ENCODE assay signal across 13 mouse cellular contexts in the genomic region with DNA sequence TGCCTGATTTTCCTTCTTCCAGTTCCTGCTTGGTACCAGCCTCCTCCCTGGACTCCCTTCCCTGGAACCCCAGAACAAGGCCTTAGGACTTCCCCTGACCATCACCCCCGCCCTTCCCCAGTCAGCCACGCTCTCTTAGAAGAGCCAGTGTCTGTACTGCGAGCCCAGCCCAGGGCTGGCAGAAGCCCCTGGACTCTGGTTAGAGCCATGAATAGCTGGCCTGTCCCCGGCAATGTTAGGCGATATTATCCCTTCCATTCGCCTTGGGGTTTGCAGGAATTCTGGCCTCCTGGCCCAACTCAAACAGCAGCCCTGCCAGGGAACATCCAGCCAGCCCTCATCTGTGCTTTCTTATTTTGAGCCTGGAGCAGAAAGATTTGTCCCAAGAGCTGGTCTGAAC. TPM values are rescaled to one million over a fixed set of nuclear protein-coding genes. Genes with fewer than 3 reads are reported as not detected.
DNase-seq lines count a peak whose midpoint lies in the region; ATAC-seq and TF ChIP-seq lines count a peak whose summit lies in the region.
"Had no signal": no experiment of that assay in that cellular context is flagged by ENCODE, and none has a peak within 500 bp of the region (broad histone marks: within the 10 kb centered on the region; RNA-seq: fewer than 3 reads in every experiment).

No protein-coding gene starts in this region.

- no peak for TF ChIP-seq CTCF in liver, adult 2 months (IDR thresholded peaks at IDR 0.05; ENCODE audit: low read depth, low read length)

- no peaks in the 10 kb centered on the region for H3K9me3 ChIP-seq in liver, embryonic 11.5 days (ENCODE audit: control insufficient read depth, low read length)
- no peaks in the 10 kb centered on the region for H3K9me3 ChIP-seq in limb, embryonic 14.5 days (ENCODE audit: control insufficient read depth, low read length)
- no peaks in the 10 kb centered on the region for H3K9me3 ChIP-seq in midbrain, embryonic 16.5 days (replicated peaks; ENCODE audit: control insufficient read depth, low read length, poor library complexity, severe bottlenecking)
- no peaks in the 10 kb centered on the region for H3K9me3 ChIP-seq in forebrain, embryonic 11.5 days (ENCODE audit: control insufficient read depth, low read length)
- H3K9me3 ChIP-seq: midbrain, embryonic 12.5 days; neural tube, embryonic 12.5 days had no signal

- WGBS in liver, adult 2 months, result 45% methylated on average over 6 of the region's 6 CpGs
- 76% methylated on average over 6 of the region's 6 CpGs for WGBS in liver, embryonic 11.5 days
- WGBS in limb, embryonic 14.5 days, result 86% methylated on average over 6 of the region's 6 CpGs
- WGBS in midbrain, embryonic 16.5 days, result 87% methylated on average over 6 of the region's 6 CpGs
- 81% methylated on average over 6 of the region's 6 CpGs for WGBS in forebrain, embryonic 11.5 days

- no peaks in the 10 kb centered on the region for H3K79me2 ChIP-seq in liver, adult 2 months (ENCODE audit: control insufficient read depth, insufficient read depth, low read length)

- intact Hi-C loops in heart, postnatal 25 days (cut with DNase I), result no loop called here

- no peaks in the 10 kb centered on the region for H3K27me3 ChIP-seq in liver, adult 2 months (ENCODE audit: control insufficient read depth, insufficient read depth, low read length)
- H3K27me3 ChIP-seq in liver, embryonic 11.5 days (replicated peaks; ENCODE audit: control insufficient read depth, insufficient read depth, low read length), result no peaks in the 10 kb centered on the region
- H3K27me3 ChIP-seq in limb, embryonic 14.5 days (ENCODE audit: control insufficient read depth, insufficient read depth, low read length), result no peaks in the 10 kb centered on the region
- no peaks in the 10 kb centered on the region for H3K27me3 ChIP-seq in midbrain, embryonic 16.5 days (ENCODE audit: control insufficient read depth, insufficient read depth, low read depth, low read length)
- no peaks in the 10 kb centered on the region for H3K27me3 ChIP-seq in forebrain, embryonic 11.5 days (ENCODE audit: control insufficient read depth, insufficient read depth, low read length)
- H3K27me3 ChIP-seq: midbrain, embryonic 12.5 days; neural tube, embryonic 12.5 days had no signal

- peak; percentile 14 for DNase-seq in cerebellum, adult 9-10 months
- DNase-seq in cerebellum, postnatal 36 days, result no peak
- peak; percentile 27 for DNase-seq in liver, adult 2 months (ENCODE audit: extremely low read depth, low read depth, low spot score)
- no peak for DNase-seq in liver, embryonic 11.5 days (ENCODE audit: low spot score)
- peak; percentile 67 for DNase-seq in heart, postnatal 25 days (ENCODE audit: low spot score)
- no peak for DNase-seq in limb, embryonic 14.5 days (ENCODE audit: low spot score)
- no peak for DNase-seq in forebrain, embryonic 11.5 days (ENCODE audit: low spot score)
- DNase-seq: liver; lung, postnatal 10 days; thymus, postnatal 14 days had no signal

- peak overlapping the region; percentile 49 for H3K27ac ChIP-seq in liver, adult 2 months (replicated peaks; ENCODE audit: insufficient read depth, low read depth, low read length)
- H3K27ac ChIP-seq in liver, embryonic 11.5 days (ENCODE audit: low read depth, low read length), result no peak overlapping the region
- 0 out of 2 replicates have a peak overlapping the region, but pooled peaks have one; percentile 26 for H3K27ac ChIP-seq in limb, embryonic 14.5 days (replicated peaks; ENCODE audit: low read depth, low read length)
- H3K27ac ChIP-seq in midbrain, embryonic 16.5 days (ENCODE audit: low read length), result no peak overlapping the region
- no peak overlapping the region for H3K27ac ChIP-seq in forebrain, embryonic 11.5 days (ENCODE audit: low read depth, low read length)
- H3K27ac ChIP-seq: midbrain, embryonic 12.5 days; neural tube, embryonic 12.5 days had no signal

- peaks cover 52% of the 10 kb centered on the region for H3K4me1 ChIP-seq in liver, adult 2 months (ENCODE audit: control insufficient read depth, insufficient read depth, low read length)
- no peaks in the 10 kb centered on the region for H3K4me1 ChIP-seq in liver, embryonic 11.5 days (replicated peaks; ENCODE audit: control insufficient read depth, insufficient read depth, low read length)
- H3K4me1 ChIP-seq in limb, embryonic 14.5 days (ENCODE audit: control insufficient read depth, insufficient read depth, low read length), result no peaks in the 10 kb centered on the region
- no peaks in the 10 kb centered on the region for H3K4me1 ChIP-seq in midbrain, embryonic 16.5 days (ENCODE audit: control insufficient read depth, insufficient read depth, low read length)
- H3K4me1 ChIP-seq in forebrain, embryonic 11.5 days (replicated peaks; ENCODE audit: control insufficient read depth, insufficient read depth, low read length), result no peaks in the 10 kb centered on the region
- H3K4me1 ChIP-seq: midbrain, embryonic 12.5 days had no signal

- no peak overlapping the region for H3K4me2 ChIP-seq in liver, embryonic 11.5 days
- H3K4me2 ChIP-seq in limb, embryonic 14.5 days (replicated peaks; ENCODE audit: low read depth, low read length, severe bottlenecking), result no peak overlapping the region
- no peak overlapping the region for H3K4me2 ChIP-seq in midbrain, embryonic 16.5 days (ENCODE audit: low read length)
- no peak overlapping the region for H3K4me2 ChIP-seq in forebrain, embryonic 11.5 days (ENCODE audit: low read depth, low read length, severe bottlenecking)
- H3K4me2 ChIP-seq: midbrain, embryonic 12.5 days; neural tube, embryonic 12.5 days had no signal

- ATAC-seq in liver, embryonic 11.5 days (replicated peaks; ENCODE audit: low FRiP score), result no peak
- ATAC-seq in limb, embryonic 14.5 days (ENCODE audit: low FRiP score, low read depth), result peak; percentile 34; the same call in 1 of the 2 replicates
- no peak for ATAC-seq in midbrain, embryonic 16.5 days
- no peak for ATAC-seq in forebrain, embryonic 11.5 days (replicated peaks; ENCODE audit: low FRiP score)

- no peaks in the 10 kb centered on the region for H3K36me3 ChIP-seq in liver, adult 2 months (ENCODE audit: control insufficient read depth, insufficient read depth, low read length)
- H3K36me3 ChIP-seq in liver, embryonic 11.5 days (ENCODE audit: control insufficient read depth, insufficient read depth, low read length), result no peaks in the 10 kb centered on the region
- H3K36me3 ChIP-seq in limb, embryonic 14.5 days (ENCODE audit: control insufficient read depth, insufficient read depth, low read length), result peaks cover 68% of the 10 kb centered on the region
- H3K36me3 ChIP-seq in midbrain, embryonic 16.5 days (ENCODE audit: control insufficient read depth, insufficient read depth, low read length), result no peaks in the 10 kb centered on the region
- H3K36me3 ChIP-seq in forebrain, embryonic 11.5 days (ENCODE audit: control insufficient read depth, insufficient read depth, low read length), result no peaks in the 10 kb centered on the region
- H3K36me3 ChIP-seq: midbrain, embryonic 12.5 days; neural tube, embryonic 12.5 days had no signal

- H3K9ac ChIP-seq in liver, adult 2 months (ENCODE audit: low read depth, low read length), result no peak overlapping the region
- no peak overlapping the region for H3K9ac ChIP-seq in liver, embryonic 11.5 days (ENCODE audit: low read depth, low read length)
- no peak overlapping the region; the same call in 1 of the 2 replicates for H3K9ac ChIP-seq in limb, embryonic 14.5 days (ENCODE audit: low read depth, low read length, severe bottlenecking)
- no peak overlapping the region for H3K9ac ChIP-seq in midbrain, embryonic 16.5 days (ENCODE audit: low read depth, low read length)
- no peak overlapping the region for H3K9ac ChIP-seq in forebrain, embryonic 11.5 days (ENCODE audit: low read length)
- H3K9ac ChIP-seq: midbrain, embryonic 12.5 days; neural tube, embryonic 12.5 days had no signal

- H3K4me3 ChIP-seq in liver, adult 2 months (ENCODE audit: insufficient read depth, low read depth, low read length), result no peak overlapping the region
- no peak overlapping the region for H3K4me3 ChIP-seq in liver, embryonic 11.5 days (ENCODE audit: low read depth, low read length)
- no peak overlapping the region for H3K4me3 ChIP-seq in limb, embryonic 14.5 days (replicated peaks; ENCODE audit: low read length)
- no peak overlapping the region for H3K4me3 ChIP-seq in midbrain, embryonic 16.5 days (ENCODE audit: low read depth, low read length)
- no peak overlapping the region for H3K4me3 ChIP-seq in forebrain, embryonic 11.5 days (ENCODE audit: low read depth, low read length)
- H3K4me3 ChIP-seq: midbrain, embryonic 12.5 days; neural tube, embryonic 12.5 days had no signal

- no peak for TF ChIP-seq POLR2A in liver, adult 2 months (IDR thresholded peaks at IDR 0.05; ENCODE audit: extremely low read depth, insufficient read depth, low read length)
- TF ChIP-seq POLR2A in limb, embryonic 14.5 days (IDR thresholded peaks at IDR 0.05; ENCODE audit: borderline replicate concordance, extremely low read depth, insufficient read depth, insufficient read length), result no peak

RNA-seq across cellular contexts. Expression of a gene that starts 39.9 kb away (rescaled TPM):
- total RNA-seq in liver, adult 2 months (2014; rRNA removed), result 1.7 and 2.2 TPM in 2 replicates
- 4.1 and 5.4 TPM in 2 replicates for polyA plus RNA-seq in liver, adult 2 months (2012; rRNA removed)
- polyA plus RNA-seq in liver, embryonic 11.5 days (2014; fragmentation: Nextera tagmentation; extraction: Ambion mirVana), result 5.0 and 6.4 TPM in 2 replicates
- total RNA-seq in heart, postnatal 25 days (2021), result 1 to 10 TPM; 1.3 to 1.7 TPM
- 134 and 171 TPM in 2 replicates for polyA plus RNA-seq in limb, embryonic 14.5 days (2012; rRNA removed)
- 34.1 and 40.5 TPM in 2 replicates for polyA plus RNA-seq in limb, embryonic 14.5 days (2014; fragmentation: Nextera tagmentation; extraction: Ambion mirVana)
- 1.6 TPM in 2 replicates for polyA plus RNA-seq in midbrain, embryonic 16.5 days (2015; fragmentation: Nextera tagmentation; extraction: Ambion mirVana)
- polyA plus RNA-seq in forebrain, embryonic 11.5 days (2014; fragmentation: Nextera tagmentation; extraction: Ambion mirVana), result 3.4 and 3.6 TPM in 2 replicates

Comparison
In these comparisons a context has a peak if more than half of its experiments do, and no peak if none do; other contexts are left out.
1. DNase-seq: peak in cerebellum, adult 9-10 months (single experiment), liver, adult 2 months (single experiment) and heart, postnatal 25 days (single experiment); none in cerebellum, postnatal 36 days (0 of 2), liver, embryonic 11.5 days (single experiment), limb, embryonic 14.5 days (single experiment) and forebrain, embryonic 11.5 days (single experiment).
2. H3K27ac ChIP-seq: peak in liver, adult 2 months (single experiment) and limb, embryonic 14.5 days (single experiment); none in liver, embryonic 11.5 days (single experiment), midbrain, embryonic 16.5 days (single experiment) and forebrain, embryonic 11.5 days (single experiment).